Mouse (Mus musculus): ENCODE data around the gene Pcdh15. TPM values are rescaled to one million over a fixed set of nuclear protein-coding genes. Genes with fewer than 3 reads are reported as not detected.
A peak's percentile ranks its signal among the peaks of the same experiment; 100 is the strongest.

The Pcdh15 gene
- polyA plus RNA-seq, 1 experiment: 14.9 TPM

GRCm38 (mm10) chr10:74379276-74380134 is 1280.4 kb downstream of the Pcdh15 start:
- no peak for TF ChIP-seq CTCF (IDR thresholded peaks at IDR 0.05; ENCODE audit: extremely low read depth, insufficient read depth, low read length)
- no peak for TF ChIP-seq POLR2A (IDR thresholded peaks at IDR 0.05; ENCODE audit: extremely low read depth, insufficient read depth, low read length)
- no peak overlapping the region for H3K4me3 ChIP-seq (ENCODE audit: insufficient read depth, low read length)
- no peak overlapping the region for H3K27ac ChIP-seq (ENCODE audit: insufficient read depth, low read length)
- H3K4me1 ChIP-seq (ENCODE audit: control insufficient read depth, insufficient read depth, low read length): no peaks in the 10 kb centered on the region

- Histone ChIP-seq H3K4me1 (ENCODE audit: control insufficient read depth, insufficient read depth, low read length) (no peaks in the 10 kb centered on the region), H3K27ac (ENCODE audit: insufficient read depth, low read length) (no peak overlapping the region), H3K4me3 (ENCODE audit: insufficient read depth, low read length) (no peak overlapping the region)
- TF ChIP-seq CTCF (IDR thresholded peaks at IDR 0.05; ENCODE audit: extremely low read depth, insufficient read depth, low read length): no peak
Measured at GRCm38 (mm10) chr10:74387538-74388499, 1288.7 kb downstream of the Pcdh15 start.

GRCm38 (mm10) chr10:74403111-74403510 is 1304.0 kb downstream of the Pcdh15 start:
- TF ChIP-seq POLR2A (IDR thresholded peaks at IDR 0.05; ENCODE audit: extremely low read depth, insufficient read depth, low read length): no peak
- TF ChIP-seq CTCF (IDR thresholded peaks at IDR 0.05; ENCODE audit: extremely low read depth, insufficient read depth, low read length): no peak
- H3K4me1 ChIP-seq (ENCODE audit: control insufficient read depth, insufficient read depth, low read length): no peaks in the 10 kb centered on the region
- no peak overlapping the region for H3K27ac ChIP-seq (ENCODE audit: insufficient read depth, low read length)
- no peak overlapping the region for H3K4me3 ChIP-seq (ENCODE audit: insufficient read depth, low read length)

- Histone ChIP-seq H3K4me3 (ENCODE audit: insufficient read depth, low read length) (no peak overlapping the region), H3K4me1 (ENCODE audit: control insufficient read depth, insufficient read depth, low read length) (no peaks in the 10 kb centered on the region), H3K27ac (ENCODE audit: insufficient read depth, low read length) (no peak overlapping the region)
- TF ChIP-seq CTCF (IDR thresholded peaks at IDR 0.05; ENCODE audit: extremely low read depth, insufficient read depth, low read length): no peak
- TF ChIP-seq POLR2A (IDR thresholded peaks at IDR 0.05; ENCODE audit: extremely low read depth, insufficient read depth, low read length): no peak
Measured at GRCm38 (mm10) chr10:74414021-74414420, 1314.9 kb downstream of the Pcdh15 start.

- TF ChIP-seq CTCF (IDR thresholded peaks at IDR 0.05; ENCODE audit: extremely low read depth, insufficient read depth, low read length) (no peak), POLR2A (IDR thresholded peaks at IDR 0.05; ENCODE audit: extremely low read depth, insufficient read depth, low read length) (no peak)
- no peaks in the 10 kb centered on the region for H3K4me1 ChIP-seq (ENCODE audit: control insufficient read depth, insufficient read depth, low read length)
- no peak overlapping the region for H3K27ac ChIP-seq (ENCODE audit: insufficient read depth, low read length)
- no peak overlapping the region for H3K4me3 ChIP-seq (ENCODE audit: insufficient read depth, low read length)
Measured at GRCm38 (mm10) chr10:74414945-74415344, 1315.8 kb downstream of the Pcdh15 start.

GRCm38 (mm10) chr10:74415359-74415758 is 1316.2 kb downstream of the Pcdh15 start:
- TF ChIP-seq CTCF (IDR thresholded peaks at IDR 0.05; ENCODE audit: extremely low read depth, insufficient read depth, low read length): no peak
- TF ChIP-seq POLR2A (IDR thresholded peaks at IDR 0.05; ENCODE audit: extremely low read depth, insufficient read depth, low read length): no peak

GRCm38 (mm10) chr10:74415949-74416348 is 1316.8 kb downstream of the Pcdh15 start:
- Histone ChIP-seq H3K27ac (ENCODE audit: insufficient read depth, low read length) (no peak overlapping the region), H3K4me3 (ENCODE audit: insufficient read depth, low read length) (no peak overlapping the region), H3K4me1 (ENCODE audit: control insufficient read depth, insufficient read depth, low read length) (no peaks in the 10 kb centered on the region)
- TF ChIP-seq POLR2A (IDR thresholded peaks at IDR 0.05; ENCODE audit: extremely low read depth, insufficient read depth, low read length) (no peak), CTCF (IDR thresholded peaks at IDR 0.05; ENCODE audit: extremely low read depth, insufficient read depth, low read length) (no peak)

More at GRCm38 (mm10) chr10:74415359-74415758, 1316.2 kb downstream of the Pcdh15 start:
- H3K4me3 ChIP-seq (ENCODE audit: insufficient read depth, low read length): no peak overlapping the region
- peak overlapping the region; percentile 6; the same call in 1 of the 2 replicates for H3K27ac ChIP-seq (ENCODE audit: insufficient read depth, low read length)
- no peaks in the 10 kb centered on the region for H3K4me1 ChIP-seq (ENCODE audit: control insufficient read depth, insufficient read depth, low read length)

- H3K27ac ChIP-seq (ENCODE audit: insufficient read depth, low read length): no peak overlapping the region
- H3K4me1 ChIP-seq (ENCODE audit: control insufficient read depth, insufficient read depth, low read length): no peaks in the 10 kb centered on the region
- H3K4me3 ChIP-seq (ENCODE audit: insufficient read depth, low read length): no peak overlapping the region
- TF ChIP-seq POLR2A (IDR thresholded peaks at IDR 0.05; ENCODE audit: extremely low read depth, insufficient read depth, low read length) (no peak), CTCF (IDR thresholded peaks at IDR 0.05; ENCODE audit: extremely low read depth, insufficient read depth, low read length) (no peak)
Measured at GRCm38 (mm10) chr10:74450069-74450468, 1350.9 kb downstream of the Pcdh15 start.

GRCm38 (mm10) chr10:74463972-74464371 is 1364.8 kb downstream of the Pcdh15 start:
- Histone ChIP-seq H3K4me3 (ENCODE audit: insufficient read depth, low read length) (no peak overlapping the region), H3K4me1 (ENCODE audit: control insufficient read depth, insufficient read depth, low read length) (no peaks in the 10 kb centered on the region), H3K27ac (ENCODE audit: insufficient read depth, low read length) (no peak overlapping the region)
- TF ChIP-seq POLR2A (IDR thresholded peaks at IDR 0.05; ENCODE audit: extremely low read depth, insufficient read depth, low read length): no peak
- TF ChIP-seq CTCF (IDR thresholded peaks at IDR 0.05; ENCODE audit: extremely low read depth, insufficient read depth, low read length): no peak
